Mouse (Mus musculus) left cerebral cortex, adult 2 months (tissue): ENCODE measurements around the gene Slc38a8. TPM values are rescaled to one million over a fixed set of nuclear protein-coding genes. Genes with fewer than 3 reads are reported as not detected.
A peak's percentile ranks its signal among the peaks of the same experiment; 100 is the strongest.

Experiments
- DNase-seq, 2 experiments: peaks; one replicate each; pipeline ENCODE4 v3.0.0; 2021 to 2022; ENCODE audit warnings: low spot score in 2 of 2, mixed read lengths in 1 of 2; ENCODE audit errors: extremely low spot score in 1 of 2
- H3K27ac ChIP-seq: fragments of 200-600 bp; 2 replicates; pipeline ENCODE4 v1.8.1; 2022
- H3K4me3 ChIP-seq: fragments of 200-600 bp; 2 replicates; pipeline ENCODE4 v1.8.1; 2022
- CTCF ChIP-seq: fragments of 200-600 bp; IDR thresholded peaks from 2 replicates; pipeline ENCODE4 v1.8.1; 2022; ENCODE audit warnings: antibody characterized with exemption, mild to moderate bottlenecking, moderate library complexity
- intact Hi-C: fragments of 180-260 bp; cut with DNase I; formaldehyde crosslinking; loops from one replicate; pipeline ENCODE4 v1.15.1; 2025
- total RNA-seq, 2 experiments: library from RNA; stranded (reverse); gene quantifications; 2 replicates each; pipeline ENCODE4 v1.2.3; 2021

Gene Slc38a8
- total RNA-seq, 2 experiments from 2014 or later: 0.30 to 0.48 TPM

DNA sequence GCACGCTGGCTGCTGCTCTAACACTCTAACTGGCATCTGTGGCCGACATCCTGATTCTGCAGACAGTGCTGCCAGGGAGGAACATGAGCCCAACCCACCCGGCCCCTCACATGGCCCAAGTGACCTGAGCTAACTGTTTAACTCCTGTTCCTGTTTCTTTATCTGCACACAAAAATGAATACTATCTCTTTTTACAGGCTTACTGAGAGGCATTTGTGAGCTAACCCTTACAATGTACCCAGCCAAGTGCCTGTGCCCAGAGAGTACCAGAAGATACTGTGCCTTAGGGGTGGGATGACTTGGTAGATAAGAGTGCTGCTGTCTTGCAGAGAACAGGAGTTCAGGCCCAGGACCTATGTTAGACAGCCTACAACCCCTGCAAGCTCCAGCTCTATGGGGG, 13.4 kb upstream of the Slc38a8 start:
- TF ChIP-seq CTCF: no peak
- no peak for DNase-seq
- intact Hi-C loops: no loop called here
- Histone ChIP-seq H3K4me3 (no peak overlapping the region), H3K27ac (no peak overlapping the region)

DNA sequence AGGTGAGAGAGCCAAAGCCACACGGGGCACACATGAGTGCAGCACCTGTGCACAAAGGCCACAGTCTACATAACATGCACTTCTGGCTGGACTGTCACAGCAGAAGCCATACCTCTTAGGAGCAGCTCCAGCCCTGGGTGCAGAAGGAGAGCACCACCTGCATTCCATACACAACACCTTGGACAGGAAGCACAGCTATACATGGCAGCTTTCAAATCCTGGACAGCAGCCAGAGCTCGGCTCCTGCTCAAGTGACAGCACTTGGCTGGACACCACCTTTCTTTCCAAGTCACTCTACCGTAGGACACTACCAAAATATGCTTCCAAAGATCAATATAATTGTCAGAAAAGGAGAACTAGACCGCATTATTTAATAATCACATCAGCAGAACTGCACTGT, 11.9 kb upstream of the Slc38a8 start:
- no peak for TF ChIP-seq CTCF
- no peak for DNase-seq
- intact Hi-C loops: no loop called here
- H3K4me3 ChIP-seq: no peak overlapping the region
- H3K27ac ChIP-seq: no peak overlapping the region

DNA sequence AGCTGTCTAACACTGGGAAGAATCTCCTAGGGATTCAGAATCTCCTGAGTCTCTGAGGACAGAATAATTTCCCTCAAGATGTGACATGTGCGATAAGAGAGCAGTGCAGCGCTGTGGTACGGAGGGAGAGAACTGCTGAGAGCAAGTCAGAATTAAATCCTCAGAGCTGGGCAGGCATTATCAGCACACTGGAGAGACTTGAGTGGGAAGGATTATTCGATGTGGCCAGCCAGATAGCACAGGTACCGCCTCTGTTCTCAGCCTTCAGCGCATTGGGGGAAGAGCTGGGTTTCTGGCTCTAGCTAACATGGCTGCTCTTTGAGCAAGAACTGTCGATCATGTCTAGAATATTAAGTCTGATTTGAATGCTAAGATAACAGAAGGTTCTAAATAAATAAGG, 10.2 kb upstream of the Slc38a8 start:
- Histone ChIP-seq H3K27ac (no peak overlapping the region), H3K4me3 (no peak overlapping the region)
- no peak for DNase-seq
- TF ChIP-seq CTCF: no peak
- intact Hi-C loops: no loop called here

DNA sequence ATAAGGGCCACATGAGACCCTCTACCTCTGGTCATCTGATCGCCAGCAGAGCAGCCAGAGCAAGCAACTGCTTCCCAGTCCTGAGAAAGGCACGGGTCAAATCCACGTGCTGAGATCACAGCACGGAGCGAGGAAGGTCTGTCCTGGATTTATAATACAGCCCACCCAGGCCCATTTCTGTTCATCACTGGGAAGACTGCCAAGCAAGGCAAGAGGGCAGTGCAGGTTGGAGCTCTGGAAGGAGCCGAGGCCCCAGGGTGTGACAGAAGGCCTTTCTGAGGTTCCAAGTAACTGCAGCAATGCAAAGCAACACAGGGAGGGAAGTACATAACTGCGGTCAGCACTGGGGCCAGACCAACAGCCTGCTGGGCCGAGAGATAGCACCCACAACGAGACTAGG, 9.0 kb upstream of the Slc38a8 start:
- no peak for TF ChIP-seq CTCF
- DNase-seq: no peak
- intact Hi-C loops: no loop called here
- Histone ChIP-seq H3K27ac (no peak overlapping the region), H3K4me3 (no peak overlapping the region)

DNA sequence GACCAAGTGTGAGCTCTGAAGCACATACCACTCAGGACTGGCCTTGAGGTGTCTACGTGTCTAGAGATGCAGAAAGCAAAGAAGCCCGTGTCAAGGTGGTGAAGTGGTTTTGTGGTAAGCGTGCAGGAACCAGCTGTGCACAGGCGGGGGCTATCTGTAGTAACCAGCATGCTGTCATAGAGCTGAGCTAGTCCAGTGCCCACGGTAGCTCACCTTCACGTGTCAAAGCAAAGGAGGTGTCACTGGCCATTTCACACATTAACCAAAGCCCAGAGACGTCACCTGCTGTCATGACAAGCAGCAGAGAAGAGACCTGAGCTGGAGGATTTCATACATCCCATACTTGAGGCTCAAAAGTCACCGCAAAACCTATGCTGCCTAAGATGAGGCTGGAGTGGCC, 4.6 kb upstream of the Slc38a8 start:
- no peak for DNase-seq
- Histone ChIP-seq H3K4me3 (no peak overlapping the region), H3K27ac (no peak overlapping the region)
- intact Hi-C loops: no loop called here
- TF ChIP-seq CTCF: no peak

DNA sequence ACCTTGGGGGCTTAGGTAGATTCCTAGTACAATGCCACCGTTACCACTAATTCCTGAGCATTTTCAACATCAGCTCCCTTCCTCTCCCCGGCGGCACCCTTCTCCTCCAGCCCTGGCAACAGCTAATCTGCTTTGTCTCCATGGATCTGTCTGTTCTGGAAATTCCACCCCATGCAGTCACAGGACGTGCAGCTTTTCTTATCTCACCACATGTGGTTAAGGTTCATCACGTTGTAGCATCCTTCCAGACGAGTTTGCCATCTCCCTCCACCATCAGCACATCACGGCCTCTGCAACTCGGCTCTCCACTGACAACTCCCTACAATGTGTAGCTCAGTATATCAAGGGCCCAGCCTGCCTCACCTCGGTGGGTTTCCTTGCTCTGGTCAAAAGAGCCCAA, 4.0 kb upstream of the Slc38a8 start:
- Histone ChIP-seq H3K4me3 (no peak overlapping the region), H3K27ac (no peak overlapping the region)
- intact Hi-C loops: no loop called here
- TF ChIP-seq CTCF: no peak
- no peak for DNase-seq

DNA sequence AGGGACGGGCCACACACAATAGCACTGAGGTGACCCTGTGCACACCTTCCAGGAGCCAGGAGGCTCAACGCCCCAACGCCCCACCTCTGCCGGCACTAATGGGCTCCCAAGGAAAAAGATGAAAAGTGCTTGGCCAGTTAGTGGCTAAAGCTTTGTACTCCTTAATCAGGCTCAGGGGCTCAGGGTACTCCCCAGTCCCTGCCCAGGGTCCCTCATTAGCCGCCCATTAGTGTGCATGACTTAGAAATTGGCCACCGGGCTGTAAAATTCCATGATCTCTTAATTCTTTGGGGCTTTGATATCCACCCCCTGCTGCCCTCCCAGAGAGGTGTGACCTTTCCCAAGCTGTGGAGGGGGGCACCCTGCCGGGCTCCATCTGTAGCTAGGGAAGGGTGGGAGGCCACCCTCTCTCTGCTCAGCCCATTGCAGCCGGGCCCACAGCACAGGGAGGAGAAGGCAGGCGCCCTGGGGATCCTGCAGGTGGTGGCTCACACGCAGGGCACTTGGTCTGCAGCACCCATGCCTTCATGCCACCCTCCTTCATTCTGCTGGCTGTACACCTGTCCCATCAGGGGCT, 1.8 kb upstream of the Slc38a8 start:
- no peak for TF ChIP-seq CTCF
- Histone ChIP-seq H3K4me3 (no peak overlapping the region), H3K27ac (no peak overlapping the region)
- no peak for DNase-seq
- intact Hi-C loops: no loop called here

DNA sequence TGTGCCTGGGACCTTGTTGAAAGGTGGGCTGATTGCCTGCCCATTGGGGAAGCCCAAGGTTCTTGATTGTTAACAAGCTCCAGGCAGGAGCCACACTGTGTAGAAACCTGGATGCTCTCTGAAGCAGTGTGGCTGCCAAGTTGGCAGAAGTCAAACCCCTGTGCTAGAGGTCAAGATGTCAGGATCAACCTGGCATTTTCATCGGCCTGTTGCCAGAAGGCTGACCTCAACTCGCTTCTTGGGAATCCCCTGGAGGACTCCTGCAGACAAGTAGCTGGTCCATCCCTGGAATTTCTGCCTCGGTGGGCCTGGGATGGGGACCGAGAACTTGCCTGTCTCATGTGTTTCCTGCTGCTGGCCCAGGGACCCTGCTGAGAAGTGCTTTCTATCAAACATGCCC, 613 bp upstream of the Slc38a8 start:
- intact Hi-C loops: no loop called here
- no peak for DNase-seq
- no peak overlapping the region for H3K4me3 ChIP-seq
- no peak for TF ChIP-seq CTCF
- H3K27ac ChIP-seq: no peak overlapping the region

DNA sequence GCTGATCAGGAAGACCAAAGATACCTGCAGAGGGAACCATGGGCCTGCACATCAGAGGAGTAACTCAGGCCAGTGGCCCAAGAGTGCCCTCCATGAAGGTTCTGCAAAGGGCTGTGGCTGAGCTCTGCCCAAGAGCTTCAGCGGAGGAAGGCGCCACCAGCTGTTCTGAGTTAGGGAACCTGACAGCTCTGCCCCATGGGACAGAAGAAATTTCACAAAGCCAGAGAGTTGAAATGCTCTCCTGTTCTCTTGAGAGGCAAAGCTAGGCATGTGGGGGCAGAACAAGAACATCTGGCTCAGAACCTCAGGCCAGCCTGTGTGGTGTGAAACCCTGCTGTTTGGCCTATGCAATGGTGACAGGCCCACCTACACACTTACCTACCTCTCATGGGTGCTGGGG, 1.7 kb downstream of the Slc38a8 start:
- no peak for TF ChIP-seq CTCF
- no peak overlapping the region for H3K4me3 ChIP-seq
- intact Hi-C loops: no loop called here

DNA sequence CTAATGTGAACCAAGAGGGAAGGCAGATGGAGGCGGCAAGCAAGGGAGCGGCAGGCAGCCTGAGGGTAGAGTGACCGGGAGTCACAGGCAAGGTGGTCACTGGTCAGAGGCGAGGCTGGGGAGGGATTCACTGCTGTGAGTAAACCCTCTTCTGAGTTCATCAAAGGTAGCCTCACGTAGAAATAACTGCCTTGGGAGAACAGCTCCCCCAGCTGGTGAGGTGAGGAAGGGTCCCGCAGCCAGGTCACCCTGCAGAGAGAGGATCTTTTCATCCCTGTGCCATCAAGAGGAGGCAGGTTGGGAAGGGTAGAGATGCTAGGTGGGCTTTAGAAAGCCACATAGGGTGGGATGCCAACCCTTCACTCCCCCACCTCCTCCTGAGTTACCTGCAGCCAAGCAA, 4.7 kb downstream of the Slc38a8 start:
- intact Hi-C loops: loop anchor here (2.0 kb wide), 1 partner anchor 48 kb away; no protein-coding TSS in a partner anchor
- peak; percentile 65 for TF ChIP-seq CTCF
- DNase-seq: peak; percentile 23 to 47
- Histone ChIP-seq H3K4me3 (no peak overlapping the region), H3K27ac (no peak overlapping the region)

More for the DNA sequence above, 1.7 kb downstream of the Slc38a8 start:
- DNase-seq: no peak
- H3K27ac ChIP-seq: no peak overlapping the region

DNA sequence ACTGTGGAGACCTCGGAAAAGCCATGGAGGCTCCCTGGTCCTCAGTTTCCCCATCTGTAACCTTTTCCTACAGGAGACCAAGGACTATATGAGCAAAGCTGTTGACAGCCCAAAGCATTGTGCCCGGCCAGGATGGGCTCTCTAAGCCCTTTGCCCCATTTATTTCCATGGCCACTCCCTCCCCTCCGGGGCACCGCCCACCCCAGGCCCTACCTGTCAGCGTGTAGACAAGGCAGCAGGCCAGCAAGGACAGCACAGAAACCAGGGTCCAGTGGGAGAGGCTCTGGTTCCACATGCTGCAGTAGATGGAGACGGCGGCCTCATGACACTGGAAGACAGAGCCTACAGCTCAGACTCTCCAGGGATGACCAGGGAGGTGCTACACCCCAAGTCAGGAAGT, 14.4 kb downstream of the Slc38a8 start:
- Histone ChIP-seq H3K4me3 (no peak overlapping the region), H3K27ac (no peak overlapping the region)
- TF ChIP-seq CTCF: no peak
- intact Hi-C loops: no loop called here
- DNase-seq: no peak

DNA sequence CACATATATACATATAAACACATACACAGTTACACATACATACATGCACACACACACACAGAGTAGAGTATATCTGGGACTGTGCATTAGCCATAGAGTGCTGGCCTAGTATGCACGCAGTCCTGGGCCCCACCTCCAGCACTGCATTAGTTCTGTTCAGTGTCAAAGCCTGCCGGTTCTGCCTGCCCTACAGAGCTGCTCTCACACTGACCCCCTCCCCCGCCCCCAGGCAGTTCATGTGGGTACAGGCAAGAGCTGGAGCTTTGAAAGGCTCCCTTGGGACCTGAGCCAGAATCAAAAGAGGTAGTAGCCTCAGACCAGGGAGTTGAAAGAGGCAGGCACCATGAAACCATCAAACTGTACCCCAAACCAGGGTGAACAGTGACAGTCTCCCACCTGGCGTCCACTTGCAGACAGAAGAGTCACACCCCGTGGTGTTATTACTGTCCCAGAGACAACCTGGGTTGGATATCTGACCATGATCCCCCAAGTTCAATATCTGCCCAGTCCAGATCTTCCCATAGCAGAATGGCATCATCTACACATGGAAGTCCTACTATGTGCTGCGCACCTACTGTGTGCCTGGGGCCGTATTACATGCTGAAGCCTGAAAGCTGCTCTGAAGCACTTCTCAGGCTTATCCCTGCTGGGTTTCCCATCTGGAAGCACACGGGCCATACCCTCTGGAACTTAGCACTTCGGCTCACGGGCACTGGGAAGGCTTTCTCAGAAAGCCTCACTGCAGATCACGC, 17.2 kb downstream of the Slc38a8 start:
- H3K27ac ChIP-seq: no peak overlapping the region
- TF ChIP-seq CTCF: no peak
- DNase-seq: no peak
- no peak overlapping the region for H3K4me3 ChIP-seq
- intact Hi-C loops: no loop called here

DNA sequence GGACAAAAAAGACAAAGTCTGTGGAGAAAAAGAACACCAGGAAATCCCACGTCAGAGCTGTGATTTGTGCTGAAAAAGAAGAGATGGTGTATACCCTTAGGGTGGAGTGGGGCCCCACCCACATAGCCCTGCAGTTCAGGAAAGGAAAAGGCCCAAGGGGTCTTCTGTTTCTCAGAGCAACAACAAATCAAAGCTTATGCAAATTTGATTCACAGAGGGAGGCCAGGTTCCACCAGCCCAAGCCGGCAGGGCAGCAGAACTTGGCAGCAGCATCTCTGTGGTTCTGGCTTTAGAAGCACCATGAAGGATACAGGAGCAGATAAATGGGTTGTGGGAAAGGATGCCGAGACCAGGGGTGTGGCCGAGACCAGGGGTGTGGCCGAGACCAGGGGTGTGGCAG, 22.8 kb downstream of the Slc38a8 start:
- no peak overlapping the region for H3K27ac ChIP-seq
- no peak for DNase-seq
- intact Hi-C loops: no loop called here
- H3K4me3 ChIP-seq: no peak overlapping the region
- TF ChIP-seq CTCF: no peak
